Mouse (Mus musculus) hindbrain, postnatal 0 days (tissue): ENCODE results near the gene Speg. TPM values are rescaled to one million over a fixed set of nuclear protein-coding genes. Genes with fewer than 3 reads are reported as not detected.
A peak's percentile ranks its signal among the peaks of the same experiment; 100 is the strongest.

ENCODE experiments used
- ATAC-seq: fragments of 200-750 bp; cut with Nextera tagmentation; 2 replicates; pipeline ENCODE4 v1.8.0; 2017; ENCODE audit warnings: mild to moderate bottlenecking, moderate TSS enrichment, moderate library complexity
- DNase-seq: peaks from one replicate; pipeline ENCODE4 v3.0.0-alpha.2; 2015; ENCODE audit warnings: low spot score
- H3K27ac ChIP-seq: fragments of 300-500 bp; sonication (generic); 2 replicates; pipeline ENCODE4 v1.5.1; 2014; ENCODE audit warnings: mild to moderate bottlenecking
- H3K27me3 ChIP-seq: fragments of 300-500 bp; sonication (generic); 2 replicates; pipeline ENCODE4 v1.6.1; 2014; ENCODE audit warnings: low read length, mixed read lengths; ENCODE audit not compliant: insufficient read depth
- H3K36me3 ChIP-seq: fragments of 300-500 bp; sonication (generic); 2 replicates; pipeline ENCODE4 v1.6.1; 2014; ENCODE audit warnings: low read length, mixed read lengths; ENCODE audit not compliant: insufficient read depth
- H3K4me1 ChIP-seq: fragments of 300-500 bp; sonication (generic); 2 replicates; pipeline ENCODE4 v1.6.1; 2014; ENCODE audit warnings: antibody characterized with exemption, low read length, mixed read lengths; ENCODE audit not compliant: insufficient read depth
- H3K4me2 ChIP-seq: fragments of 300-500 bp; sonication (generic); 2 replicates; pipeline ENCODE4 v1.6.1; 2014; ENCODE audit warnings: low read depth, mild to moderate bottlenecking, low read length, moderate library complexity, mixed read lengths
- H3K4me3 ChIP-seq: fragments of 300-500 bp; sonication (generic); 2 replicates; pipeline ENCODE4 v1.5.1; 2014; ENCODE audit warnings: low read length
- H3K9ac ChIP-seq: fragments of 300-500 bp; sonication (generic); replicated peaks from 2 replicates; pipeline ENCODE4 v1.6.1; 2014; ENCODE audit warnings: mild to moderate bottlenecking, low read length, moderate library complexity, mixed read lengths
- H3K9me3 ChIP-seq: fragments of 300-500 bp; sonication (generic); 2 replicates; pipeline ENCODE4 v1.6.1; 2016; ENCODE audit warnings: low read length, mixed read lengths
- CTCF ChIP-seq: IDR thresholded peaks from 2 replicates; pipeline ENCODE4 v1.5.1; 2016; ENCODE audit warnings: antibody characterized with exemption, control low read depth, low read depth
- WGBS: fragments of 180-500 bp; shearing (Covaris S2); extraction: QIAGEN DNeasy Blood & Tissue Kit; methylation state at CpG from one replicate; pipeline ENCODE4 v1.1.7; 2014; 5-methylcytosine and 5-hydroxymethylcytosine counted together
- polyA plus RNA-seq: library from polyadenylated mRNA; unstranded; fragments of >200 nt; fragmentation: Nextera tagmentation; extraction: Ambion mirVana; gene quantifications from 2 replicates; pipeline ENCODE4 v1.2.1, GENCODE M21; 2015
- total RNA-seq: library from RNA; depleted of rRNA; stranded (reverse); fragments of >200 nt; gene quantifications from 2 replicates; pipeline ENCODE4 v1.2.3, GENCODE M21; 2014

Speg gene
- total and polyA plus RNA-seq, 2 experiments from 2014 or later = 19.9 to 50.4 TPM

DNA sequence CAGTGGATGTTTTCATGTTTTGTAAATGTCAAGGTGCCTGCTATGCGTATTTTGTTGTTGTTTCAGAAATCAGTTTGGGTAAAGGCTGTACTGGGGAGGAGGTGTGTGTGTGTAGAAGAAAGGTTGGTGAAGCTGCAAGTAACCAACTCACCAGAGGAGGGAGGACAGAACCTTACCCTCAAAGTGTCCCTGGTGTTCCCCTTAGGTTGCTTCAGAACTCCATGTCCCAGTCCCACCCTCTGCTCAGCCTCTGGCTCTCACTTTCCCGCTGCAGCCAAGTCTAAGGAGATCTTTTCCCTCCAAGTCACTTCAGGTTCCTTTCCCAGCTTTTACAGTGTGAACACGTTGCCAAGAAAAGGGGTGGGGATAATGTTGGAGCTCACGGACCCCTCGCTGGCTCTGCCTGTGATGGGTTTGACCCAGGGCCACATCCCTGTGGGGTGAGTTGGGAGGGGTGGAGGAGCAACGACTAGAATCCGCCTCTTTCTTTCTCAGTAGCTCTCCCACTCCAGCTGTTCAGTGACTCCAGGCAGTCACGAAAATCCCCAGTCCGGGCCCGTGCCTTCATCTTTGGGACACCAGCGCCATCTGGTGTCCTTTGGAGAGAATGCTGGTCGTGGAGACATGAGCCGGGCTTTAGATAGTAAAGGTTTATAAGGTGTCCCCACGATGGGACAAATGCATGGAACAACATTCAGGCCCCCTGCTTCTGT, 92.3 kb downstream of the Speg start:
- DNase-seq (peak; percentile 92), ATAC-seq (peak; percentile 80)
- Histone ChIP-seq H3K9ac (no peak overlapping the region), H3K36me3 (no peaks in the 10 kb centered on the region; the same call in 1 of the 2 replicates), H3K4me2 (peak overlapping the region; percentile 27; the same call in 1 of the 2 replicates), H3K27me3 (no peaks in the 10 kb centered on the region), H3K4me1 (no peaks in the 10 kb centered on the region), H3K27ac (no peak overlapping the region), H3K9me3 (no peaks in the 10 kb centered on the region), H3K4me3 (no peak overlapping the region)
- peak; percentile 92 for TF ChIP-seq CTCF
- 8% methylated on average over 14 of the region's 14 CpGs for WGBS

- Histone ChIP-seq H3K9ac (no peak overlapping the region), H3K4me3 (no peak overlapping the region), H3K4me2 (no peak overlapping the region), H3K9me3 (no peaks in the 10 kb centered on the region), H3K36me3 (peaks cover 10% of the 10 kb centered on the region), H3K27ac (no peak overlapping the region), H3K4me1 (no peaks in the 10 kb centered on the region), H3K27me3 (no peaks in the 10 kb centered on the region)
- no peak for TF ChIP-seq CTCF
- no peak for ATAC-seq
- 72% methylated on average over 17 of the region's 17 CpGs for WGBS
- DNase-seq = no peak
Observed at GRCm38 (mm10) chr1:75469287-75469825, 94.3 kb downstream of the Speg start.

DNA sequence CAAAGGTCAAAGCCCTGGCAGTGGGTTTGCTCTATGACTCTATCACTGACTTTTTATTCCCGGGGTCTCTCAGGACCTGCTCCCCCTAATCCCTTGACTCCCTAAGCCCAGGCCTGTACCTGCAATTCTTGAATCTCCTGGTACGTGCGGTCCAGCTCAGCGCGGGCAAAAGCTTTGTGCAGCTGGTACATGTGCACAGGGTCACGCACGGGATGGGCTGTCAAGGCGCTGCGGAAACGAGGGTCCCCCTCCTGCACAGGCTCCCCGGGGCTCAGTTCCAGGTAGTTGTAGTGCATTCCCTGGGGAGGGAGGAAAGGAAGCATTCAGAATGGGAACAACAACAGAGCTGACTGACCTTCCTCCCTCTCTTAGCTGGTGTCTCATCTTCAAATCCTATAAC, 101.3 kb downstream of the Speg start:
- Histone ChIP-seq H3K27ac (no peak overlapping the region), H3K4me1 (peaks cover 9% of the 10 kb centered on the region; the same call in 1 of the 2 replicates), H3K9ac (no peak overlapping the region), H3K9me3 (no peaks in the 10 kb centered on the region), H3K36me3 (peaks cover 33% of the 10 kb centered on the region), H3K27me3 (no peaks in the 10 kb centered on the region), H3K4me3 (no peak overlapping the region), H3K4me2 (no peak overlapping the region)
- 92% methylated on average over 11 of the region's 11 CpGs for WGBS
- DNase-seq = no peak
- no peak for ATAC-seq
- TF ChIP-seq CTCF = no peak

GRCm38 (mm10) chr1:75477264-75477965, 102.3 kb downstream of the Speg start:
- ATAC-seq (0 out of 2 replicates have a peak, but pooled peaks have one; percentile 3), DNase-seq (peak; percentile 87)
- H3K36me3 ChIP-seq = peaks cover 33% of the 10 kb centered on the region
- H3K9me3 ChIP-seq = no peaks in the 10 kb centered on the region
- peak; percentile 89 for TF ChIP-seq CTCF
- WGBS = 8% methylated on average over 35 of the region's 35 CpGs
- H3K27me3 ChIP-seq = no peaks in the 10 kb centered on the region
- peak overlapping the region; percentile 78 for H3K4me2 ChIP-seq
- no peak overlapping the region for H3K27ac ChIP-seq
- no peak overlapping the region for H3K9ac ChIP-seq
- H3K4me3 ChIP-seq = peak overlapping the region; percentile 61
- peaks cover 9% of the 10 kb centered on the region; the same call in 1 of the 2 replicates for H3K4me1 ChIP-seq

DNA sequence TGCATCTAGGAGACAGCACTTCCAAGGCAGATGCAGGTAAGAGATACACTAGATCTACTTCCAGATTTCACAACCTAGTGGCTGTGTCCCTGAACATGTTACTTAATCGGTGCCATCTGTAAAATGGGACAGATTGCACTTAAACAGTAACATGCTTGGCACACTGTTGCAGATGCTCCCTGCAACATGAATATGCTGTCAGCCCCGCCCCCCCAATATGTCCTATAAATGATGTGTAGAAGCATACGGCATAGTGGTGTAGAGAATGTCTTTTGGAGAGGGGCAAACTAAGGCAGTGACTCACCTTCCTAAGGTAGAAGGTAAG, 102.8 kb downstream of the Speg start:
- Histone ChIP-seq H3K9me3 (no peaks in the 10 kb centered on the region), H3K9ac (peak overlapping the region; percentile 80; the same call in 1 of the 2 replicates), H3K27me3 (no peaks in the 10 kb centered on the region), H3K36me3 (peaks cover 35% of the 10 kb centered on the region), H3K4me3 (peak overlapping the region; percentile 61), H3K4me1 (peaks cover 9% of the 10 kb centered on the region; the same call in 1 of the 2 replicates), H3K27ac (no peak overlapping the region), H3K4me2 (peak overlapping the region; percentile 78)
- WGBS = 52% methylated on average over 3 of the region's 3 CpGs
- DNase-seq (no peak), ATAC-seq (no peak)
- TF ChIP-seq CTCF = no peak

DNA sequence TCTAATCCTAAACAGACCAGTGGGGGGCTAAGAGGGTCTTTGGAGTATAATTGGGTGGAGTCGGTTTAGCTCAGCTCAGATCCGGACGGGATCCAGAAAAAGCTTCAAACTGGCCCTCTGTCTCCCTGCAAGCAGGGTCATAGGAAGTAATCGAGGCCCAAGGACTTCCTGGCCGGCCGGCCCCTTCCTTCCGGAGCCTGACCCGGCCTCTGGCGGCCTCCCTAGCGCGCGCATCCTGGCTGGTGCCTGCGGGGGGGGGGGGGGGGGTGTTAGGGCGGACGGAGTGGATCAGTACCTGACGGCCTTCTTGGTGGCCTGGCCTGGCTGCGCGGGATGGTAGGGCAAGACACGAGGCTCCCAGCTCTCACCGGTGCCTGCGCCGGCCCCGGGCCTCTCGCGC, 103.4 kb downstream of the Speg start:
- H3K4me3 ChIP-seq = peak overlapping the region; percentile 61
- no peak for ATAC-seq
- under 1% methylated on average over 19 of the region's 25 CpGs for WGBS
- no peaks in the 10 kb centered on the region for H3K9me3 ChIP-seq
- peaks cover 9% of the 10 kb centered on the region; the same call in 1 of the 2 replicates for H3K4me1 ChIP-seq
- peak overlapping the region; percentile 80 for H3K9ac ChIP-seq
- peak; percentile 25 for DNase-seq
- peak overlapping the region; percentile 78 for H3K4me2 ChIP-seq
- H3K27me3 ChIP-seq = no peaks in the 10 kb centered on the region
- H3K27ac ChIP-seq = peak overlapping the region; percentile 79
- peaks cover 40% of the 10 kb centered on the region for H3K36me3 ChIP-seq
- no peak for TF ChIP-seq CTCF
